Mouse (Mus musculus) heart, embryonic 14.5 days (tissue): ENCODE data around the gene Chchd1. TPM values are rescaled to one million over a fixed set of nuclear protein-coding genes. Genes with fewer than 3 reads are reported as not detected.

Experiments
- ATAC-seq: fragments of 200-750 bp; cut with Nextera tagmentation; 2 replicates; pipeline ENCODE4 v1.8.0; 2017; ENCODE audit warnings: low read depth, moderate TSS enrichment; ENCODE audit not compliant: insufficient number of reproducible peaks, insufficient read depth, low FRiP score
- H3K27ac ChIP-seq, 2 experiments: fragments of 200-500 bp in 1 of 2; fragments of 300-500 bp in 1 of 2; sonication (generic) in 1 of 2; replicated peaks in 1 of 2; 2 replicates each; pipeline ENCODE4 v1.5.1; 2012 to 2014; ENCODE audit warnings: low read depth in 2 of 2, low read length in 2 of 2, control low read depth in 1 of 2, mild to moderate bottlenecking in 1 of 2, mixed read lengths in 1 of 2; ENCODE audit not compliant: control insufficient read depth in 1 of 2, insufficient read depth in 1 of 2
- H3K27me3 ChIP-seq: fragments of 300-500 bp; sonication (generic); 2 replicates; pipeline ENCODE4 v1.6.1; 2014; ENCODE audit warnings: mild to moderate bottlenecking, low read length, control low read depth; ENCODE audit not compliant: control insufficient read depth, insufficient read depth
- H3K36me3 ChIP-seq: fragments of 300-500 bp; sonication (generic); 2 replicates; pipeline ENCODE4 v1.6.1; 2014; ENCODE audit warnings: mild to moderate bottlenecking, control low read depth, low read length, mixed read lengths; ENCODE audit not compliant: control insufficient read depth, insufficient read depth
- H3K4me1 ChIP-seq, 2 experiments: fragments of 200-500 bp in 1 of 2; fragments of 300-500 bp in 1 of 2; sonication (generic) in 1 of 2; 2 replicates each; pipeline ENCODE4 v1.6.1; 2012 to 2014; ENCODE audit warnings: low read length in 2 of 2, control low read depth in 1 of 2, mixed read lengths in 1 of 2; ENCODE audit not compliant: control insufficient read depth in 2 of 2, insufficient read depth in 2 of 2
- H3K4me2 ChIP-seq: fragments of 300-500 bp; sonication (generic); 2 replicates; pipeline ENCODE4 v1.6.1; 2014; ENCODE audit warnings: mild to moderate bottlenecking, low read length
- H3K4me3 ChIP-seq, 2 experiments: fragments of 200-500 bp in 1 of 2; fragments of 300-500 bp in 1 of 2; sonication (generic) in 1 of 2; 2 replicates each; pipeline ENCODE4 v1.5.1; 2012 to 2014; ENCODE audit warnings: low read length in 2 of 2, mild to moderate bottlenecking in 2 of 2, control low read depth in 1 of 2, low read depth in 1 of 2, moderate library complexity in 1 of 2; ENCODE audit not compliant: control insufficient read depth in 1 of 2, insufficient read depth in 1 of 2
- H3K9ac ChIP-seq: fragments of 300-500 bp; sonication (generic); 2 replicates; pipeline ENCODE4 v1.6.1; 2014; ENCODE audit warnings: mild to moderate bottlenecking, low read length
- H3K9me3 ChIP-seq: fragments of 300-500 bp; sonication (generic); 2 replicates; pipeline ENCODE4 v1.6.1; 2016; ENCODE audit warnings: low read length, control low read depth; ENCODE audit not compliant: control insufficient read depth
- WGBS: fragments of 180-500 bp; shearing (Covaris S2); extraction: QIAGEN DNeasy Blood & Tissue Kit; methylation state at CpG from one replicate; pipeline ENCODE4 v1.1.7; 2014; 5-methylcytosine and 5-hydroxymethylcytosine counted together
- polyA plus RNA-seq: library from polyadenylated mRNA; unstranded; fragments of >200 nt; fragmentation: Nextera tagmentation; extraction: Ambion mirVana; gene quantifications from 2 replicates; pipeline ENCODE4 v1.2.1, GENCODE M21; 2014

The Chchd1 gene
- polyA plus RNA-seq, 1 experiment from 2014 or later = 225 TPM

GRCm38 (mm10) chr14:20730853-20731602, 28.2 kb downstream of the Chchd1 start:
- Histone ChIP-seq H3K9ac (no peak overlapping the region), H3K36me3 (peaks cover 78% of the 10 kb centered on the region), H3K4me1 (peaks cover 11 to 23% of the 10 kb centered on the region in 2 experiments), H3K27me3 (no peaks in the 10 kb centered on the region), H3K4me2 (no peak overlapping the region), H3K4me3 (no peak overlapping the region), H3K9me3 (no peaks in the 10 kb centered on the region), H3K27ac (no peak overlapping the region)
- no peak for ATAC-seq
- WGBS = 83% methylated on average over 9 of the region's 9 CpGs

DNA sequence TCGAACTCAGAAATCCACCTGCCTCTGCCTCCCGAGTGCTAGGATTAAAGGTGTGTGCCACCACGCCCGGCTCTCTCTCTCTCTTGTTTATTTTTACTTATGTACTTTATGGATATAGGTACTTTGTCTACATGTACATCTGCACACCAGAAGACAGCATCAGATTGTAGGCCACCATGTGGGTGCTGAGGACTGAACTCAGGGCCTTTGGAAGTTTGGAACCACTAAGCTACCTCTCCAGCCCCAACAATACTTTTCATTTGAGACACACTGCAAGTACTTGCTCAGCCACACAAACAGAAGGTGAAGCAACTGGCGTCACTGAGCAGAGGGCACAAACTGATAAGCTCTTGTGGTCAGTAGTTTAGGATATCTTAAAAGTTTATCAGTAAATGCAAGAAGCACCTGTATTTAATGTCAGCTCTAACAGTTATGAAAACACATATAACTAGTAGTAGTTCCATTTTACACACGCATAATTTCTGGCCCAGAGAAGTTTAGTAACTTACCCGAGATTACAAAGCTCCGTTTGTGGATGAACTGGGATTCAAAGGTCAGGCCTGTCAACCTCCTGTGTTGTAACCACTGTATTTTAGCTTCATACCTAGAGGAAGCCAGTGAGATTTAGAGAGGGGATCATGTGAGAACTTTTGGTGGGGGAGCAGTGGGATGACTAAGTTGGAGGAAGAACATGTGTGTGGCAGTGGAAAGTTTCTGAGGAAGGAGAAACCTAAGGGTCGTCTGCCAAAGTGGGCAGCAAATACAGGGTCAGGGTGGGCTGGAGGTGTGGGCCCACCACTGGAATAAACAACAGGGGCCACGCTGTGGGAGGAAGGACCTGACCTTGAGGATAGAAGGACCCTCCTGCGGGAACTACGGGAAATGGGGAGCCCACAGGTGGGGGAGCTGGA, 30.5 kb downstream of the Chchd1 start:
- Histone ChIP-seq H3K27me3 (no peaks in the 10 kb centered on the region), H3K9ac (peak overlapping the region; percentile 95), H3K9me3 (no peaks in the 10 kb centered on the region), H3K4me2 (peak overlapping the region; percentile 81), H3K36me3 (peaks cover 72% of the 10 kb centered on the region), H3K4me1 (peaks cover 13 to 28% of the 10 kb centered on the region in 2 experiments), H3K27ac (peak overlapping the region; percentile 67 to 87), H3K4me3 (peak overlapping the region; percentile 78 to 86)
- WGBS = 41% methylated on average over 12 of the region's 12 CpGs
- ATAC-seq = no peak

DNA sequence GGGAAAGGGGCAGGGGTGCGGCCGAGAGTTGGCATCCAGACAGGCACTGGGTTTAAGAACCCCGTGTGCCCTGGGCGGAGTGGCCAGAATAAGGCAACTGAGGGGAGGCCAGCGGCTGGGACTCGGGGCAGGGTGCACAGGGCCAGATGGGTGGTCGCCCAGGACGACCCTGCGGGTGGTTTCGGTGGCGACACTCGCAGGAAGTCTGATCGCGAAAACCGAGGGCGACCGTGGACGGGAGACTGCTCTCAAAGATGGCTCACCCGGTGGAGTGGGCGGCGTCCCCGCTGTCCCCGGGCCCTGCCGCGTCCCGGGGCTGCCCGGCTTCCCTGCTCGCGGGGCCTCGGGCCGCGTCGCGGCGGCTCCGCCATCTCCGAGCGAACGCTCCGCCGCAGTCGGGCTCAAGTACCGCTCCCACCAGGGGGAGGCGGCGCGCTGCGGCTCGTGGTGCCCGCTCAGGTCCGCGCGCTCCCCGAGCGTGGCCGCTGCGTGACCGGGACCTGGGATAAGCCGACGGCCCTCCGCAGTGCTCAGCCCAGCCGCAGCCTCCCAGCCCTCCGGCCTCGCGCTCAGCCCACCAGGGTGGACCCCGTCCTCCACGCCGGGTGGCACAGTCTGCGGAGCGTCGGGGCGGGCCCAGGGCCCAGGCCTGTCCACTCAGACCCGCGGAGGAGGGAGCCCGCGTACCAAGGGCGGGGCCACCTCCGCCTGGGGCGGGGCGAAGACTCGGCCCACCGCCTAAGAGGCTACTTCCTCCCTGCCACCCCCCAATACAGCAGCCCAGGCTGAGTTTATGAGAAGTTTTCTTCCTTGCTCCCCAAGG, 31.4 kb downstream of the Chchd1 start, which contains the start of gene Ndst2:
Gene Ndst2 (minus strand): TSS at position 611 of the 823 bp plus-strand sequence.
- peak within 1 kb of the TSS; percentile 67 to 87 for H3K27ac ChIP-seq
- peaks cover 72% of the 10 kb centered on the region for H3K36me3 ChIP-seq
- no peaks in the 10 kb centered on the region for H3K27me3 ChIP-seq
- H3K9me3 ChIP-seq = no peaks in the 10 kb centered on the region
- H3K4me1 ChIP-seq = peaks cover 13 to 33% of the 10 kb centered on the region in 2 experiments
- H3K4me3 ChIP-seq = peak within 1 kb of the TSS; percentile 78 to 86
- H3K9ac ChIP-seq = peak within 1 kb of the TSS; percentile 95
- under 1% methylated on average over 63 of the region's 81 CpGs for WGBS
- peak; percentile 96 for ATAC-seq
- H3K4me2 ChIP-seq = peak within 1 kb of the TSS; percentile 81

DNA sequence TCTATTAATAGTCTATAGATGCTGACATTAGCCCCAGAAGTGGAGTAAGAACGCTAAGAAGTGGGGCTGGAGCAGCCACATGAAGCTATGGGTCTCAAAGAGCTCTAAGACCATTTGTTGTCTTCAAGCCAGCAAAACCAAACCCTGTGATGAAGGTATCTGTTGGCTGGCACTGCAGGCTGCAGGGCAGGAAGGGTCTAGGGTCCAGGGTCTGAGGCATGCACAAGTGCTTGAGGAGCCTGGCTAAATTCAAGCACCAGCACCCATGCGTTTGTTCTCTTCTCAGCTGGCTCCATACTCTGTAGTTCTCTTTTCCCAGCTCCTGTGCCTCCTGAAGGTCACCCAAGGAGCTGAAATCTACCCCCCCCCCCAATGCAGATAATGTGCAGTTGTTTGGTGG, 32.2 kb downstream of the Chchd1 start:
- peak overlapping the region; percentile 95; the same call in 1 of the 2 replicates for H3K9ac ChIP-seq
- WGBS = 41% methylated on average over 2 of the region's 2 CpGs

DNA sequence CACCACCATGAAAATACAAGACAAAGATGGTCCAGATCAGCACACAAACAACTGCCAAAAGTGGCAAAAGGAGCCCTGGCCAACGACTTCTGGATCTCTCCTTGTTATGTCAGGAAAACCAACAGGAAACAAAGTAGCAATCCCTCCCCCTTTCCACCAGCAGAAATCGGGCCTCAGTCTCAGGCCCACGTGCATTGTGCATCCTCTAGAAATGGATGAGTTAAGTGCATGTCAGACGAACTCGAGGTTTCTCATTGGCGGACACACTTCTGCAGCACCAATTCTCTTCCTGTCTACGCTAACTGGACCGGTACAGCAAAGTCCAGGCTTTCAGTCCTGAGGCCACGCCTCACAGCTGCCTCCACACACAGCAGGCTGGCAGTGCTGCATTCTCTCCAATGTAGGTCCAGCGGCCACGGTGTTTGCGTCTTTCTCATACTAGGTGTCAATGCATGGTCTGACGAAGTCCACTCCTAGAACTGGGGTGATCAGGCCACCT, 33.1 kb downstream of the Chchd1 start:
- ATAC-seq = no peak
- Histone ChIP-seq H3K4me1 (peaks cover 13 to 33% of the 10 kb centered on the region in 2 experiments), H3K4me3 (no peak overlapping the region), H3K27me3 (no peaks in the 10 kb centered on the region), H3K27ac (peak overlapping the region in 1 of 2 experiments; percentile 87; a peak in 2 of 4 replicates), H3K36me3 (peaks cover 72% of the 10 kb centered on the region), H3K4me2 (no peak overlapping the region), H3K9me3 (no peaks in the 10 kb centered on the region), H3K9ac (no peak overlapping the region)
- WGBS = 74% methylated on average over 13 of the region's 13 CpGs

More for the DNA sequence above, 32.2 kb downstream of the Chchd1 start:
- no peaks in the 10 kb centered on the region for H3K9me3 ChIP-seq
- H3K27ac ChIP-seq = peak overlapping the region; percentile 58 to 87
- ATAC-seq = no peak
- peak overlapping the region; percentile 81 for H3K4me2 ChIP-seq
- peaks cover 13 to 33% of the 10 kb centered on the region in 2 experiments for H3K4me1 ChIP-seq
- no peak overlapping the region for H3K4me3 ChIP-seq
- H3K36me3 ChIP-seq = peaks cover 72% of the 10 kb centered on the region
- H3K27me3 ChIP-seq = no peaks in the 10 kb centered on the region

- 31% methylated on average over 14 of the region's 14 CpGs for WGBS
- no peak for ATAC-seq
- peaks cover 13 to 33% of the 10 kb centered on the region in 2 experiments for H3K4me1 ChIP-seq
- H3K27ac ChIP-seq = no peak overlapping the region; a peak in 1 of 4 replicates
- H3K4me2 ChIP-seq = no peak overlapping the region
- H3K9ac ChIP-seq = no peak overlapping the region
- no peak overlapping the region for H3K4me3 ChIP-seq
- H3K27me3 ChIP-seq = no peaks in the 10 kb centered on the region
- H3K9me3 ChIP-seq = no peaks in the 10 kb centered on the region
- peaks cover 72% of the 10 kb centered on the region for H3K36me3 ChIP-seq
Observed at GRCm38 (mm10) chr14:20737306-20737705, 34.5 kb downstream of the Chchd1 start.
